Mouse (Mus musculus): ENCODE measurements around the gene Gm6793.

The Gm6793 gene

GRCm38 (mm10) chr8:111989911-111990310 lies 24.9 kb downstream of the Gm6793 start:
- peak; percentile 81 for DNase-seq (ENCODE audit: extremely low spot score, low spot score)

DNA sequence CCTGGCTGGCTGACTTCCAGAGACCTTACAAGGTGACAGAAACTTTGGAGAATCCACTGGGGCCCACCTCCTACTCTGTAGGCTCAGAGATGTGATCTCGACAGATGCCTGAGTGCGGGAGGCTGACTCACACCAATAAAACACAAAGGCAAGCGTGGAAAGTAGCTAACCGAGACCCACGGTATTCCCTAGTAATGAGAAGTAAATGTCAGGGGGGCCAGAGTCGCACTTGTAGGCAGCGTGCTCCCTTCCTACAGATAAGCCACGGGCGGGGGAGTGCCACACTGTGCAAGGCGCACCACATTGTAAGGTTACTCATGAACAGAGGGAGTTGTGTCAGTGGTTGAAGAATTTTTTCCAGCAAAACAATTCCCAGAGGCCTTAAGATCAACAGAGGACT lies 30.3 kb downstream of the Gm6793 start:
- DNase-seq (ENCODE audit: extremely low spot score, low spot score), result no peak

GRCm38 (mm10) chr8:111982116-111982515 lies 32.7 kb downstream of the Gm6793 start:
- no peak for DNase-seq (ENCODE audit: extremely low spot score, low spot score)

GRCm38 (mm10) chr8:111978147-111978546 lies 36.7 kb downstream of the Gm6793 start:
- no peak for DNase-seq (ENCODE audit: extremely low spot score, low spot score)

GRCm38 (mm10) chr8:111976326-111976725 lies 38.5 kb downstream of the Gm6793 start:
- DNase-seq (ENCODE audit: extremely low spot score, low spot score), result no peak

DNA sequence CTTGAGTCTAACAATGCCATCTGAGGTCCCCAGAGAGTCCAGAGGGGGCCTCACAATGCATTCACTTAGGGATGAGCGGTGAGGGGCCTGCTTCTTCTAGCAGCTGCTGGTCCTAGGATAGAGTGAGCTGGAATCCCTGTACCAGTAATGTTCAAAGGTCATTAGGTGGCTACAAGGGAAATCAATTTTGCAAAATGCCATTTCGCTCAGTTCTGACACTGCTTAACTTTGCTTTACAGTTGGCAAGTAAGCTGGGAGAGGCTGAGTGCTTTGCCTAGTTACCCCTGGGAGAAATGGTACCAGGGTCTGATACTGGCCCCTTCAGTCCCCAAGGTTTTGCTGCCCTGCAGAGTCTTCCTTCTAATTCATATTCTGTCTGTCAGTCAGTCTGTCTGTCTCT lies 39.1 kb downstream of the Gm6793 start:
- DNase-seq (ENCODE audit: extremely low spot score, low spot score), result no peak

- DNase-seq (ENCODE audit: extremely low spot score, low spot score), result no peak
Measured at GRCm38 (mm10) chr8:111974138-111974537, 40.7 kb downstream of the Gm6793 start.

DNA sequence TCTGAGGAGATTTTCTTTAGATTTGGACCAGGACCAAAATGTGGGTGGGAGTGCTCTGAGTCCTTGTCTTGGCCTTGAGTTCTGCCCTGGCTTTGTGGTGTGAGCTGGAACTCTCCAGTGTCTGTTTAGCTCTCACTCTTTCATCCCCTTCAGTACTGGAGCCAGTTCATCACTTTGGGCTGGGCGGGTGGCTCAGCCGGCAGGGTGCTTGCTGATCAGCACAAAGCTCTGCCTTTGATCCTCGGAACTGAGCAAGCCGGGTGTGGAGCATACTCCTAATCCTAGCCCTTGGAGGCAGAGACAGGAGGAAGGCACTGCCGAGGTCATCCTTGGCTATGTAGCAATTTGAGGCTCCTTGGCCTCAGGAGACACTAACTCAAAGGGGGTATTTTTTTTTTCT lies 45.8 kb downstream of the Gm6793 start:
- DNase-seq (ENCODE audit: extremely low spot score, low spot score), result no peak

GRCm38 (mm10) chr8:111968541-111968940 lies 46.3 kb downstream of the Gm6793 start:
- no peak for DNase-seq (ENCODE audit: extremely low spot score, low spot score)

GRCm38 (mm10) chr8:111967246-111967870 lies 47.5 kb downstream of the Gm6793 start:
- no peak for DNase-seq (ENCODE audit: extremely low spot score, low spot score)

DNA sequence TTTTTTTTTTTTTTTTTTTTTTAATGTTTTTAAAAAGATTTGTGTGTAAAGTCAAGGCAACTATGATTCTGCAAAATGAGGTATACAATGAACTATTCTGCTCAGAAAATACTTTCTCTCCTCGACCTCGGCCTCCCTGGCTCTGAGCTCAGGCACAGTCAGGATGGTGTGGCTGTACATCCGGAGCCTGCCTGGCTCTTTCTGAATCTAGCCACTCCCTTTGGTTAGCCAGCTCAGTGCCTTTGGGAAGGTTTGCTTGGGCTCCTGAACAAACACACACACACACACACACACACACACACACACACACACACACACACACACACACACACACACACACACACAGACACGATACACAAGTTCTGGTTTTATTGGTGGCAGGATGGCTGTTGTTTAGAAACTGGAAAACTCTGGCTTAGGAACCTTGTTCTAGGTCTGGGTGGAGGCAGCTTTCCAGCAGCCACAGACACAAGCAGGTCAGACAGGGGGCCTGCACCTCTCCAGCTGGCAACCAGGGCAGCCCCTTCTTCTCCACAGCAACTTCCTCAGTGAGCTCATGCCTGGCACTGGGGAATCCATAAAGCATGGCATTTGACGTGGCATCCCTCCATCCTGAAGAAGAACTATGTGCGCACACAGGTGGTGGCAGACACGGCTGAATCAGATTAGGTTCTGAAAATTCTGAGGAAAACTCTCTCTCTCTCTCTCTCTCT lies 49.8 kb downstream of the Gm6793 start:
- DNase-seq (ENCODE audit: extremely low spot score, low spot score), result no peak

DNA sequence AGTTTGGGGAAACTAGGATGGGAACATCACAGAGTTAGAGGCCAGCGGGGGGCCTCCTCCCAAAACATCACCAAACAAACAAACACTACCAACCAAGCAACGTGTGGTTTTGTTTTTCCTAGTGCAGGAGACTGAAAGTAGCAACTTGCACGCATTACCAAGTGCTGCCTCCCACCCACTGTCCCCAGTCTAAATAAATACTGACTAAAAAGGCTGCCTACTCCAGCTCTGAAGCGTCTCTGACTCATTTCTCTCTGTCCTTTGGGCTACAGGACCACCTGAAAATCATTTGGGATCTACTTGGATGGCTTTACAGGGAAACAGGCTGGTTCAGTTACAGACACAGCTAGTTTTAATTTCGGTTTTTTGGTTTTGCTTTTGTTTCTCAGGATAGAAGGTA lies 50.5 kb downstream of the Gm6793 start:
- no peak for DNase-seq (ENCODE audit: extremely low spot score, low spot score)

GRCm38 (mm10) chr8:111963546-111963945 lies 51.3 kb downstream of the Gm6793 start:
- DNase-seq (ENCODE audit: extremely low spot score, low spot score), result no peak

Measured in neural tube, embryonic 10.5 days (tissue).